13 mouse cellular contexts compared by ENCODE assay signal in the genomic region with DNA sequence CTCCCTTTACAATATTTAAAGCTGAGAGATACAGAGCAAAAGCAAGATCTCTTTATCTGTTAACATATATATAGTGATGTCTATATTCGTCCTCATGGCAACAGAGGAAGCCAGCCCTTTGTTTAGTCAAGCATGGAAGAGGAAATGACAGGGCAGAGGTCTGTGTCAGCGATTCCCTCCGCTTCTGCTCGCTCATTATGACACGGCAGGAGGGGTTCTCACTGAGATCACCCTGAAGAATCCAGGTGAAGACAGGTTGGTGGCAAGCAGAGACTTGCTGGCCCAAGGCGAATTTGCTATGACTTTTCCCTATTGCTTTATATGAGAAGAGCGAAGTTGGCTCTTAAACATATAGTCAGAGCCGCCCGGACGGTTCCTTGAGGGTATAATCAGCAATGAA. TPM values are rescaled to one million over a fixed set of nuclear protein-coding genes. Genes with fewer than 3 reads are reported as not detected.
DNase-seq lines count a peak whose midpoint lies in the region; ATAC-seq and TF ChIP-seq lines count a peak whose summit lies in the region.
"Had no signal": no experiment of that assay in that cellular context is flagged by ENCODE, and none has a peak within 500 bp of the region (broad histone marks: within the 10 kb centered on the region; RNA-seq: fewer than 3 reads in every experiment).

No protein-coding gene starts in this region.

- no peaks in the 10 kb centered on the region for H3K27me3 ChIP-seq in intestine, embryonic 15.5 days (replicated peaks)
- no peaks in the 10 kb centered on the region for H3K27me3 ChIP-seq in intestine, postnatal 0 days (replicated peaks; ENCODE audit: control insufficient read depth, insufficient read depth, low read length)
- no peaks in the 10 kb centered on the region for H3K27me3 ChIP-seq in testis, adult 2 months (ENCODE audit: control insufficient read depth, insufficient read depth, low read length)
- no peaks in the 10 kb centered on the region for H3K27me3 ChIP-seq in liver, adult 2 months (ENCODE audit: control insufficient read depth, insufficient read depth, low read length)
- no peaks in the 10 kb centered on the region for H3K27me3 ChIP-seq in splenic B cell, adult 2 months (ENCODE audit: control insufficient read depth, insufficient read depth, low read length, poor library complexity, severe bottlenecking)
- H3K27me3 ChIP-seq: heart, embryonic 15.5 days had no signal

- WGBS in intestine, embryonic 15.5 days: 43% methylated on average over 10 of the region's 10 CpGs
- WGBS in intestine, postnatal 0 days: 47% methylated on average over 10 of the region's 10 CpGs
- WGBS in liver, adult 2 months: 67% methylated on average over 10 of the region's 10 CpGs

- H3K36me3 ChIP-seq in intestine, embryonic 15.5 days: no peaks in the 10 kb centered on the region
- H3K36me3 ChIP-seq in intestine, postnatal 0 days (ENCODE audit: control insufficient read depth, insufficient read depth): no peaks in the 10 kb centered on the region
- H3K36me3 ChIP-seq in testis, adult 2 months (ENCODE audit: control insufficient read depth, insufficient read depth, low read length): no peaks in the 10 kb centered on the region
- no peaks in the 10 kb centered on the region for H3K36me3 ChIP-seq in liver, adult 2 months (ENCODE audit: control insufficient read depth, insufficient read depth, low read length)
- no peaks in the 10 kb centered on the region for H3K36me3 ChIP-seq in splenic B cell, adult 2 months (ENCODE audit: control insufficient read depth, insufficient read depth, low read length, poor library complexity, severe bottlenecking)
- H3K36me3 ChIP-seq: heart, embryonic 15.5 days had no signal

- no peaks in the 10 kb centered on the region for H3K79me2 ChIP-seq in liver, adult 2 months (ENCODE audit: control insufficient read depth, insufficient read depth, low read length)

- ATAC-seq in intestine, embryonic 15.5 days: no peak
- ATAC-seq in intestine, postnatal 0 days: no peak
- ATAC-seq: forebrain, embryonic 14.5 days had no signal

- peak; percentile 71; the same call in 1 of the 2 replicates for TF ChIP-seq POLR2A in testis, adult 2 months (IDR thresholded peaks at IDR 0.05; ENCODE audit: control insufficient read depth, low read depth, low read length)
- TF ChIP-seq POLR2A in liver, adult 2 months (IDR thresholded peaks at IDR 0.05; ENCODE audit: extremely low read depth, insufficient read depth, low read length): no peak

- no peaks in the 10 kb centered on the region for H3K9me3 ChIP-seq in intestine, embryonic 15.5 days
- H3K9me3 ChIP-seq in intestine, postnatal 0 days (ENCODE audit: control insufficient read depth): no peaks in the 10 kb centered on the region
- H3K9me3 ChIP-seq: heart, embryonic 15.5 days had no signal

- no peak for TF ChIP-seq CTCF in intestine, postnatal 0 days (IDR thresholded peaks at IDR 0.05; ENCODE audit: low read depth)
- TF ChIP-seq CTCF in testis, adult 2 months (IDR thresholded peaks at IDR 0.05; ENCODE audit: control insufficient read depth, insufficient read depth, insufficient replicate concordance, low read depth, low read length): no peak
- no peak for TF ChIP-seq CTCF in liver, adult 2 months (IDR thresholded peaks at IDR 0.05; ENCODE audit: low read depth, low read length)

- no peak overlapping the region for H3K27ac ChIP-seq in intestine, embryonic 15.5 days
- no peak overlapping the region for H3K27ac ChIP-seq in intestine, postnatal 0 days (ENCODE audit: low read depth, low read length)
- peak overlapping the region; percentile 52 for H3K27ac ChIP-seq in testis, adult 2 months (ENCODE audit: control insufficient read depth, insufficient read depth, low read depth, low read length)
- no peak overlapping the region for H3K27ac ChIP-seq in liver, adult 2 months (replicated peaks; ENCODE audit: insufficient read depth, low read depth, low read length)
- H3K27ac ChIP-seq: heart, embryonic 15.5 days had no signal

- no peak overlapping the region for H3K9ac ChIP-seq in intestine, embryonic 15.5 days
- H3K9ac ChIP-seq in intestine, postnatal 0 days (ENCODE audit: low read depth, low read length): no peak overlapping the region
- H3K9ac ChIP-seq in liver, adult 2 months (ENCODE audit: low read depth, low read length): no peak overlapping the region
- H3K9ac ChIP-seq: heart, embryonic 15.5 days had no signal

- no peak overlapping the region for H3K4me3 ChIP-seq in intestine, embryonic 15.5 days (replicated peaks)
- no peak overlapping the region for H3K4me3 ChIP-seq in intestine, postnatal 0 days (ENCODE audit: low read depth, low read length)
- H3K4me3 ChIP-seq in testis, adult 2 months (ENCODE audit: control insufficient read depth, low read depth, low read length): peak overlapping the region; percentile 83
- H3K4me3 ChIP-seq in liver, adult 2 months (ENCODE audit: insufficient read depth, low read depth, low read length): no peak overlapping the region
- H3K4me3 ChIP-seq: heart, embryonic 15.5 days had no signal

- H3K4me1 ChIP-seq in intestine, embryonic 15.5 days (replicated peaks): no peaks in the 10 kb centered on the region
- no peaks in the 10 kb centered on the region for H3K4me1 ChIP-seq in intestine, postnatal 0 days (replicated peaks; ENCODE audit: control insufficient read depth, insufficient read depth, low read length)
- 0 out of 2 replicates have a peak, but pooled peaks cover 2% of the 10 kb centered on the region for H3K4me1 ChIP-seq in testis, adult 2 months (ENCODE audit: control insufficient read depth, insufficient read depth, low read length)
- H3K4me1 ChIP-seq in liver, adult 2 months (ENCODE audit: control insufficient read depth, insufficient read depth, low read length): no peaks in the 10 kb centered on the region

- DNase-seq in testis, postnatal 10 days (ENCODE audit: low spot score): no peak
- peak; percentile 4 for DNase-seq in liver, adult 2 months (ENCODE audit: extremely low read depth, low read depth, low spot score)
- peak; percentile 84 for DNase-seq in splenic B cell, adult 2 months (ENCODE audit: low read depth, low spot score)
- DNase-seq in MN1 (ENCODE audit: low spot score): no peak
- no peak for DNase-seq in adrenal gland, postnatal 4 days (ENCODE audit: low spot score in 2 of 2)
- DNase-seq: adrenal gland, postnatal 25 days; kidney, postnatal 14 days; thymus, postnatal 4 days had no signal

- H3K4me2 ChIP-seq in intestine, embryonic 15.5 days (replicated peaks): peak overlapping the region; percentile 19; the same call in 1 of the 2 replicates
- H3K4me2 ChIP-seq in intestine, postnatal 0 days (replicated peaks; ENCODE audit: low read depth): no peak overlapping the region
- H3K4me2 ChIP-seq: heart, embryonic 15.5 days had no signal

RNA-seq across cellular contexts. Expression of gene Suco, which starts 19.6 kb away (rescaled TPM):
- 14.0 and 21.9 TPM in 2 replicates for polyA plus RNA-seq in intestine, embryonic 15.5 days (2015; fragmentation: Nextera tagmentation; extraction: Ambion mirVana)
- polyA plus RNA-seq in intestine, postnatal 0 days (2015; fragmentation: Nextera tagmentation; extraction: Ambion mirVana): 41.6 and 43.1 TPM in 2 replicates
- 18.6 and 25.4 TPM in 2 replicates for polyA plus RNA-seq in testis, adult 2 months (2012; rRNA removed)
- total RNA-seq in liver, adult 2 months (2014; rRNA removed): 9.7 and 14.7 TPM in 2 replicates
- polyA plus RNA-seq in liver, adult 2 months (2012; rRNA removed): 0.95 and 1.4 TPM in 2 replicates
- 10 to 100 TPM; 45.6 to 50.3 TPM for total RNA-seq in adrenal gland, postnatal 4 days (2021)

Comparison
In these comparisons a context has a peak if more than half of its experiments do, and no peak if none do; other contexts are left out.
1. DNase-seq: peak in liver, adult 2 months (single experiment) and splenic B cell, adult 2 months (single experiment); none in testis, postnatal 10 days (single experiment), MN1 (single experiment) and adrenal gland, postnatal 4 days (0 of 2).